Mouse (Mus musculus) lung, postnatal 14 days (tissue): ENCODE data around the gene Map3k3.
A peak's percentile ranks its signal among the peaks of the same experiment; 100 is the strongest.
"Not testable (repeated sequence)": the region's sequence is repeated elsewhere in the genome, so short reads cannot be mapped to it uniquely, and the experiment has no call there.

ENCODE experiments used
- DNase-seq: peaks from one replicate; pipeline ENCODE4 v3.0.0; 2021

The Map3k3 gene

GRCm38 (mm10) chr11:106193371-106194154, 109.2 kb downstream of the Map3k3 start:
- peak; percentile 98 for DNase-seq

GRCm38 (mm10) chr11:106194155-106194541, 109.7 kb downstream of the Map3k3 start:
- DNase-seq, result no peak

- DNase-seq, result no peak
Measured at GRCm38 (mm10) chr11:106194891-106195290, 110.5 kb downstream of the Map3k3 start.

- no peak for DNase-seq
Measured at GRCm38 (mm10) chr11:106195341-106195740, 110.9 kb downstream of the Map3k3 start.

GRCm38 (mm10) chr11:106198277-106198676, 113.9 kb downstream of the Map3k3 start:
- DNase-seq, result no peak

- not testable (repeated sequence) for DNase-seq
Measured at GRCm38 (mm10) chr11:106199997-106200396, 115.6 kb downstream of the Map3k3 start.

GRCm38 (mm10) chr11:106200756-106201155, 116.3 kb downstream of the Map3k3 start:
- DNase-seq, result no peak

- DNase-seq, result no peak
Measured at GRCm38 (mm10) chr11:106201337-106202122, 117.1 kb downstream of the Map3k3 start.

GRCm38 (mm10) chr11:106202123-106202465, 117.7 kb downstream of the Map3k3 start, which contains the start of gene Strada:
Gene Strada (minus strand): TSS chr11:106202168.
- no peak for DNase-seq
